Mouse (Mus musculus): ENCODE results near the gene Pitpnm1. TPM values are rescaled to one million over a fixed set of nuclear protein-coding genes. Genes with fewer than 3 reads are reported as not detected.

Pitpnm1 gene
- polyA plus RNA-seq, 1 experiment from 2014 or later, result 13.1 TPM

- Histone ChIP-seq H3K27ac (ENCODE audit: low read depth, low read length) (no peak overlapping the region), H3K4me1 (ENCODE audit: control insufficient read depth, insufficient read depth, low read length) (peaks cover 9% of the 10 kb centered on the region), H3K27me3 (ENCODE audit: control insufficient read depth, insufficient read depth, low read length) (peaks cover 28% of the 10 kb centered on the region), H3K4me3 (ENCODE audit: low read depth, low read length) (no peak overlapping the region), H3K9ac (ENCODE audit: low read length) (no peak overlapping the region), H3K9me3 (ENCODE audit: control insufficient read depth, low read length) (no peaks in the 10 kb centered on the region), H3K4me2 (ENCODE audit: low read depth) (no peak overlapping the region), H3K36me3 (ENCODE audit: control insufficient read depth, insufficient read depth, low read length) (no peaks in the 10 kb centered on the region)
- 83% methylated on average over 3 of the region's 3 CpGs for WGBS
- no peak for DNase-seq (ENCODE audit: low spot score)
- ATAC-seq (ENCODE audit: insufficient read depth, low FRiP score, low TSS enrichment), result no peak
These were observed 4.0 kb downstream of the Pitpnm1 start for GRCm38 (mm10) chr19:4103792-4104191.

DNA sequence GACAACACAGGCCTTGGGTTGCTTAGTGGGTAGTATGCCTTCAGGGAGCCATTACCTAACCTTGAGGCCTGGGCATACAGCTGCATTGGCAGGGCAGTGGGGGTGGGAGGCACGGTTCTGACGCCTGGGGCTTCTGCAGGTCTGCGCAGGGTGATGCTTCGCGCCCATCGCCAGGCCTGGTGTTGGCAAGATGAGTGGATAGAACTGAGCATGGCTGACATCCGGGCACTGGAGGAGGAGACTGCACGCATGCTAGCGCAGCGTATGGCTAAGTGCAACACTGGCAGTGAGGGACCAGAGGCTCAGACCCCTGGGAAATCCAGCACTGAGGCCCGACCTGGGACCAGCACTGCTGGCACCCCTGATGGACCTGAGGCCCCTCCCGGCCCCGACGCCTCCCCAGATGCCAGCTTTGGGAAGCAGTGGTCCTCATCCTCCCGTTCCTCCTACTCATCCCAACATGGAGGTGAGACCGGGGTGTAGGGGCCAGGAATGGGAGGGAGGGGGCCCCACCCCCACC lies 4.9 kb downstream of the Pitpnm1 start:
- H3K4me3 ChIP-seq (ENCODE audit: low read depth, low read length), result no peak overlapping the region
- no peak overlapping the region for H3K27ac ChIP-seq (ENCODE audit: low read depth, low read length)
- no peak overlapping the region for H3K4me2 ChIP-seq (ENCODE audit: low read depth)
- ATAC-seq (ENCODE audit: insufficient read depth, low FRiP score, low TSS enrichment) (no peak), DNase-seq (ENCODE audit: low spot score) (no peak)
- peaks cover 6% of the 10 kb centered on the region for H3K4me1 ChIP-seq (ENCODE audit: control insufficient read depth, insufficient read depth, low read length)
- WGBS, result 88% methylated on average over 16 of the region's 16 CpGs
- no peaks in the 10 kb centered on the region for H3K9me3 ChIP-seq (ENCODE audit: control insufficient read depth, low read length)
- no peaks in the 10 kb centered on the region for H3K36me3 ChIP-seq (ENCODE audit: control insufficient read depth, insufficient read depth, low read length)
- peaks cover 25% of the 10 kb centered on the region for H3K27me3 ChIP-seq (ENCODE audit: control insufficient read depth, insufficient read depth, low read length)
- H3K9ac ChIP-seq (ENCODE audit: low read length), result no peak overlapping the region

DNA sequence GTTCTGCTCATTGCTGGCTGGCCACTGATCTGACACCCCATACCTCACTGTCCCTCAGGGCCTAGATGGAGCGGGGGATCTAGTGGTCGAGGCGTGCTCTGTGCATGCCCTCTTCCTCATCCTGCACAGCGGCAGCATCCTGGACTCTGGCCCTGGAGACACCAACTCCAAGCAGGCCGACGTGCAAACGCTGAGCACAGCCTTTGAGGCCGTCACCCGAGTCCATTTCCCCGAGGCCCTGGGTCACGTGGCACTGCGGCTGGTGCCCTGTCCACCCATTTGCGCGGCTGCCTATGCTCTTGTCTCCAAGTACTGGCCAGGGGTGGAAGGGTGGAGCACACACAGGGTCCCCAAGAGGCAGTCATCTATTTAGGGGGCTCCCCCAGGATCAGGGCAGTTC lies 6.9 kb downstream of the Pitpnm1 start:
- H3K4me2 ChIP-seq (ENCODE audit: low read depth), result no peak overlapping the region
- no peaks in the 10 kb centered on the region for H3K36me3 ChIP-seq (ENCODE audit: control insufficient read depth, insufficient read depth, low read length)
- no peak overlapping the region for H3K4me3 ChIP-seq (ENCODE audit: low read depth, low read length)
- 89% methylated on average over 14 of the region's 14 CpGs for WGBS
- no peaks in the 10 kb centered on the region for H3K4me1 ChIP-seq (ENCODE audit: control insufficient read depth, insufficient read depth, low read length)
- H3K27me3 ChIP-seq (ENCODE audit: control insufficient read depth, insufficient read depth, low read length), result peaks cover 8% of the 10 kb centered on the region
- no peak overlapping the region for H3K9ac ChIP-seq (ENCODE audit: low read length)
- ATAC-seq (ENCODE audit: insufficient read depth, low FRiP score, low TSS enrichment), result no peak
- no peak overlapping the region for H3K27ac ChIP-seq (ENCODE audit: low read depth, low read length)
- no peaks in the 10 kb centered on the region for H3K9me3 ChIP-seq (ENCODE audit: control insufficient read depth, low read length)
- DNase-seq (ENCODE audit: low spot score), result no peak

- Histone ChIP-seq H3K4me2 (ENCODE audit: low read depth) (no peak overlapping the region), H3K27ac (ENCODE audit: low read depth, low read length) (no peak overlapping the region), H3K9ac (ENCODE audit: low read length) (no peak overlapping the region), H3K4me3 (ENCODE audit: low read depth, low read length) (no peak overlapping the region), H3K27me3 (ENCODE audit: control insufficient read depth, insufficient read depth, low read length) (no peaks in the 10 kb centered on the region), H3K36me3 (ENCODE audit: control insufficient read depth, insufficient read depth, low read length) (peaks cover 7% of the 10 kb centered on the region; the same call in 1 of the 2 replicates), H3K9me3 (ENCODE audit: control insufficient read depth, low read length) (no peaks in the 10 kb centered on the region), H3K4me1 (ENCODE audit: control insufficient read depth, insufficient read depth, low read length) (no peaks in the 10 kb centered on the region)
- DNase-seq (ENCODE audit: low spot score) (no peak), ATAC-seq (ENCODE audit: insufficient read depth, low FRiP score, low TSS enrichment) (no peak)
- 79% methylated on average over 9 of the region's 9 CpGs for WGBS
These were observed 8.7 kb downstream of the Pitpnm1 start for GRCm38 (mm10) chr19:4108535-4108934.

DNA sequence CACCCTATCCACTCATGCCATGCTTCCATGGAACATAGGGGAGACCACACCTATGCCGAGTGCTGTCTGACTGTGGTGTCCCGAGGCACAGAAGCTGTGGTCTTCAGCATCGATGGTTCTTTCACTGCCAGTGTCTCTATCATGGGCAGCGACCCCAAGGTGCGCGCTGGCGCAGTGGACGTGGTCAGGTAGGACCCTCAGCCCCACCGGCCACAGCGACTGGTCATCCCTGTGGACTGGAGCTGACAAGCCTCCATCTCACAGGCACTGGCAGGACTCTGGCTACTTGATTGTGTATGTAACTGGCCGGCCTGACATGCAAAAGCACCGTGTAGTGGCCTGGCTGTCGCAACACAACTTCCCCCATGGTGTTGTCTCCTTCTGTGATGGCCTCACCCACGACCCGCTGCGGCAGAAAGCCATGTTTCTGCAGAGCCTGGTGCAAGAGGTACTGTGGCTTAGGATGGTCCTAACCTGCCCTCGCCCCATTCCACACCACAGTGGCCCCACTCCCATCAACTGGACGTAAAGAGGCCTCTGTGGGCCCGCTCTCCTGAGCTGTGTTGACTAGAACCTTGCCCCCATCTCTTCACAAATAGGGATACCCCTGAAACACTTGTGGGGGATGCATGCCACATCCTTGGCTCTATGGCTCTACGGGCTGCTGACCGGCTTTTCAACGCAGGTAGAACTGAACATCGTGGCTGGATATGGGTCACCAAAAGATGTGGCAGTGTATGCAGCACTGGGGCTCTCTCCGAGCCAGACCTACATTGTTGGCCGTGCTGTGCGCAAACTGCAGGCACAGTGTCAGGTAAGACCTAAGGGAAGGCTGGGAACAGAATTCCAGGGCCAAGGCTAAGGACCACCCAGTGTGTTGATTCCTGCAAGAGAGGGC lies 12.5 kb downstream of the Pitpnm1 start:
- H3K9me3 ChIP-seq (ENCODE audit: control insufficient read depth, low read length), result no peaks in the 10 kb centered on the region
- H3K4me1 ChIP-seq (ENCODE audit: control insufficient read depth, insufficient read depth, low read length), result no peaks in the 10 kb centered on the region
- no peak overlapping the region for H3K4me2 ChIP-seq (ENCODE audit: low read depth)
- H3K9ac ChIP-seq (ENCODE audit: low read length), result no peak overlapping the region
- H3K36me3 ChIP-seq (ENCODE audit: control insufficient read depth, insufficient read depth, low read length), result peaks cover 21% of the 10 kb centered on the region
- no peak for ATAC-seq (ENCODE audit: insufficient read depth, low FRiP score, low TSS enrichment)
- H3K27me3 ChIP-seq (ENCODE audit: control insufficient read depth, insufficient read depth, low read length), result no peaks in the 10 kb centered on the region
- WGBS, result 97% methylated on average over 26 of the region's 26 CpGs
- no peak for DNase-seq (ENCODE audit: low spot score)
- H3K27ac ChIP-seq (ENCODE audit: low read depth, low read length), result no peak overlapping the region
- H3K4me3 ChIP-seq (ENCODE audit: low read depth, low read length), result no peak overlapping the region

GRCm38 (mm10) chr19:4113186-4113805 lies 13.5 kb downstream of the Pitpnm1 start:
- WGBS, result 88% methylated on average over 13 of the region's 13 CpGs

GRCm38 (mm10) chr19:4113806-4114230 lies 14.0 kb downstream of the Pitpnm1 start:
- peaks cover 21% of the 10 kb centered on the region for H3K36me3 ChIP-seq (ENCODE audit: control insufficient read depth, insufficient read depth, low read length)
- ATAC-seq (ENCODE audit: insufficient read depth, low FRiP score, low TSS enrichment), result no peak
- no peak overlapping the region for H3K27ac ChIP-seq (ENCODE audit: low read depth, low read length)
- no peak overlapping the region for H3K4me2 ChIP-seq (ENCODE audit: low read depth)
- no peaks in the 10 kb centered on the region for H3K4me1 ChIP-seq (ENCODE audit: control insufficient read depth, insufficient read depth, low read length)
- 64% methylated on average over 5 of the region's 5 CpGs for WGBS
- H3K9ac ChIP-seq (ENCODE audit: low read length), result no peak overlapping the region
- DNase-seq (ENCODE audit: low spot score), result no peak
- H3K27me3 ChIP-seq (ENCODE audit: control insufficient read depth, insufficient read depth, low read length), result no peaks in the 10 kb centered on the region
- no peaks in the 10 kb centered on the region for H3K9me3 ChIP-seq (ENCODE audit: control insufficient read depth, low read length)
- no peak overlapping the region for H3K4me3 ChIP-seq (ENCODE audit: low read depth, low read length)

More at GRCm38 (mm10) chr19:4113186-4113805, 13.5 kb downstream of the Pitpnm1 start:
- DNase-seq (ENCODE audit: low spot score) (no peak), ATAC-seq (ENCODE audit: insufficient read depth, low FRiP score, low TSS enrichment) (no peak)
- Histone ChIP-seq H3K36me3 (ENCODE audit: control insufficient read depth, insufficient read depth, low read length) (peaks cover 21% of the 10 kb centered on the region), H3K4me1 (ENCODE audit: control insufficient read depth, insufficient read depth, low read length) (no peaks in the 10 kb centered on the region), H3K27me3 (ENCODE audit: control insufficient read depth, insufficient read depth, low read length) (no peaks in the 10 kb centered on the region), H3K4me2 (ENCODE audit: low read depth) (no peak overlapping the region), H3K4me3 (ENCODE audit: low read depth, low read length) (no peak overlapping the region), H3K27ac (ENCODE audit: low read depth, low read length) (no peak overlapping the region), H3K9me3 (ENCODE audit: control insufficient read depth, low read length) (no peaks in the 10 kb centered on the region), H3K9ac (ENCODE audit: low read length) (no peak overlapping the region)

- ATAC-seq (ENCODE audit: insufficient read depth, low FRiP score, low TSS enrichment) (no peak), DNase-seq (ENCODE audit: low spot score) (no peak)
- H3K36me3 ChIP-seq (ENCODE audit: control insufficient read depth, insufficient read depth, low read length), result peaks cover 21% of the 10 kb centered on the region
- no peak overlapping the region for H3K9ac ChIP-seq (ENCODE audit: low read length)
- H3K27me3 ChIP-seq (ENCODE audit: control insufficient read depth, insufficient read depth, low read length), result no peaks in the 10 kb centered on the region
- no peak overlapping the region for H3K4me2 ChIP-seq (ENCODE audit: low read depth)
- H3K9me3 ChIP-seq (ENCODE audit: control insufficient read depth, low read length), result no peaks in the 10 kb centered on the region
- H3K27ac ChIP-seq (ENCODE audit: low read depth, low read length), result no peak overlapping the region
- no peaks in the 10 kb centered on the region for H3K4me1 ChIP-seq (ENCODE audit: control insufficient read depth, insufficient read depth, low read length)
- WGBS, result 89% methylated on average over 10 of the region's 10 CpGs
- no peak overlapping the region for H3K4me3 ChIP-seq (ENCODE audit: low read depth, low read length)
These were observed 14.8 kb downstream of the Pitpnm1 start for GRCm38 (mm10) chr19:4114551-4114950.
